Mouse (Mus musculus) liver, embryonic 14.5 days (tissue): Measurements from ENCODE around the gene Gm5741.

Experiments used
- CTCF ChIP-seq: IDR thresholded peaks from 2 replicates; pipeline ENCODE4 v1.5.1; 2016; ENCODE audit warnings: antibody characterized with exemption, low read depth, control low read depth
- EP300 ChIP-seq: IDR thresholded peaks from 2 replicates; pipeline ENCODE4 v1.6.1; 2016; ENCODE audit warnings: antibody characterized with exemption, low read depth

GRCm38 (mm10) chr8:85067982-85068381 lies at the start of gene Gm5741:
- TF ChIP-seq CTCF (no peak), EP300 (no peak)
